Mouse (Mus musculus) small intestine, adult 2 months (tissue): ENCODE data around the gene Hdac11. TPM values are rescaled to one million over a fixed set of nuclear protein-coding genes. Genes with fewer than 3 reads are reported as not detected.
A peak's percentile ranks its signal among the peaks of the same experiment; 100 is the strongest.

Experiments used
- H3K27ac ChIP-seq: fragments of 200-500 bp; 2 replicates; pipeline ENCODE4 v1.5.1; 2012; ENCODE audit warnings: low read depth, low read length, control low read depth, inconsistent platforms; ENCODE audit not compliant: insufficient read depth
- H3K27me3 ChIP-seq: fragments of 200-500 bp; 2 replicates; pipeline ENCODE4 v1.6.1; 2012; ENCODE audit warnings: mild to moderate bottlenecking, moderate library complexity, low read length, inconsistent platforms; ENCODE audit not compliant: control insufficient read depth, insufficient read depth
- H3K36me3 ChIP-seq: fragments of 200-500 bp; 2 replicates; pipeline ENCODE4 v1.6.1; 2012; ENCODE audit warnings: mild to moderate bottlenecking, low read length, control low read depth, inconsistent platforms; ENCODE audit not compliant: control insufficient read depth, insufficient read depth
- H3K4me1 ChIP-seq: fragments of 200-500 bp; 2 replicates; pipeline ENCODE4 v1.6.1; 2012; ENCODE audit warnings: low read length, inconsistent platforms, mixed read lengths; ENCODE audit not compliant: control insufficient read depth, insufficient read depth, insufficient read length
- H3K4me3 ChIP-seq: fragments of 200-500 bp; 2 replicates; pipeline ENCODE4 v1.5.1; 2012; ENCODE audit warnings: low read depth, mild to moderate bottlenecking, control low read depth, inconsistent platforms, low read length, moderate library complexity
- CTCF ChIP-seq: fragments of 200-500 bp; IDR thresholded peaks from 2 replicates; pipeline ENCODE4 v1.5.1; 2012; ENCODE audit warnings: low read depth, mild to moderate bottlenecking, control low read depth, inconsistent platforms, low read length, moderate library complexity, mixed read lengths; ENCODE audit not compliant: insufficient replicate concordance, insufficient read length; ENCODE audit errors: extremely low read depth
- POLR2A ChIP-seq: fragments of 200-500 bp; IDR thresholded peaks from 2 replicates; pipeline ENCODE4 v1.6.1; 2012; ENCODE audit warnings: low read depth, mild to moderate bottlenecking, control low read depth, inconsistent platforms, low read length, moderate library complexity
- WGBS: fragments of 180-500 bp; shearing (Covaris S2); methylation state at CpG from one replicate; pipeline ENCODE4 v1.1.7; 2018; 5-methylcytosine and 5-hydroxymethylcytosine counted together
- polyA plus RNA-seq: library from polyadenylated mRNA; depleted of rRNA; stranded (reverse); fragments of >200 nt; gene quantifications from 2 replicates; pipeline ENCODE4 v1.2.3, GENCODE M21; 2012

Hdac11 gene
- polyA plus RNA-seq, 1 experiment, result 24.0 TPM

GRCm38 (mm10) chr6:91155286-91155685 lies 1.2 kb upstream of the Hdac11 start:
- H3K27ac ChIP-seq, result peak overlapping the region; percentile 69
- H3K4me1 ChIP-seq, result peaks cover 34% of the 10 kb centered on the region
- H3K27me3 ChIP-seq, result no peaks in the 10 kb centered on the region
- 22% methylated on average over 3 of the region's 3 CpGs for WGBS
- peaks cover 5% of the 10 kb centered on the region; the same call in 1 of the 2 replicates for H3K36me3 ChIP-seq
- TF ChIP-seq CTCF, result no peak
- TF ChIP-seq POLR2A, result no peak
- no peak overlapping the region for H3K4me3 ChIP-seq

- H3K4me3 ChIP-seq, result no peak overlapping the region
- H3K27ac ChIP-seq, result peak overlapping the region; percentile 91
- peaks cover 6% of the 10 kb centered on the region; the same call in 1 of the 2 replicates for H3K36me3 ChIP-seq
- TF ChIP-seq CTCF (no peak), POLR2A (no peak)
- no peaks in the 10 kb centered on the region for H3K27me3 ChIP-seq
- peaks cover 36% of the 10 kb centered on the region for H3K4me1 ChIP-seq
- 12% methylated on average over 4 of the region's 4 CpGs for WGBS
Measured at GRCm38 (mm10) chr6:91156062-91156461, 403 bp upstream of the Hdac11 start.

- H3K4me1 ChIP-seq, result peaks cover 36% of the 10 kb centered on the region
- peaks cover 6% of the 10 kb centered on the region; the same call in 1 of the 2 replicates for H3K36me3 ChIP-seq
- peak overlapping the region; percentile 55 for H3K27ac ChIP-seq
- WGBS, result 13% methylated on average over 6 of the region's 6 CpGs
- TF ChIP-seq POLR2A (no peak), CTCF (no peak)
- no peaks in the 10 kb centered on the region for H3K27me3 ChIP-seq
- peak overlapping the region; percentile 76 for H3K4me3 ChIP-seq
Measured at GRCm38 (mm10) chr6:91157237-91157570, 739 bp downstream of the Hdac11 start.

- H3K27ac ChIP-seq, result no peak overlapping the region
- no peaks in the 10 kb centered on the region for H3K27me3 ChIP-seq
- 56% methylated on average over 9 of the region's 9 CpGs for WGBS
- peaks cover 33% of the 10 kb centered on the region for H3K4me1 ChIP-seq
- TF ChIP-seq POLR2A (no peak), CTCF (no peak)
- no peak overlapping the region for H3K4me3 ChIP-seq
- peaks cover 6% of the 10 kb centered on the region; the same call in 1 of the 2 replicates for H3K36me3 ChIP-seq
Measured at GRCm38 (mm10) chr6:91159047-91159446, 2.6 kb downstream of the Hdac11 start.

GRCm38 (mm10) chr6:91160399-91160798 lies 3.9 kb downstream of the Hdac11 start:
- Histone ChIP-seq H3K27me3 (no peaks in the 10 kb centered on the region), H3K4me1 (peaks cover 24% of the 10 kb centered on the region), H3K27ac (no peak overlapping the region), H3K4me3 (no peak overlapping the region), H3K36me3 (peaks cover 6% of the 10 kb centered on the region; the same call in 1 of the 2 replicates)
- 38% methylated on average over 3 of the region's 3 CpGs for WGBS
- TF ChIP-seq CTCF (no peak), POLR2A (no peak)

- H3K27me3 ChIP-seq, result no peaks in the 10 kb centered on the region
- peaks cover 20% of the 10 kb centered on the region for H3K4me1 ChIP-seq
- no peak overlapping the region for H3K4me3 ChIP-seq
- peaks cover 7% of the 10 kb centered on the region; the same call in 1 of the 2 replicates for H3K36me3 ChIP-seq
- WGBS, result 53% methylated on average over 2 of the region's 2 CpGs
- TF ChIP-seq CTCF (no peak), POLR2A (no peak)
- H3K27ac ChIP-seq, result no peak overlapping the region
Measured at GRCm38 (mm10) chr6:91160976-91161375, 4.5 kb downstream of the Hdac11 start.

GRCm38 (mm10) chr6:91161506-91162235 lies 5.2 kb downstream of the Hdac11 start:
- no peak for TF ChIP-seq POLR2A
- TF ChIP-seq CTCF, result no peak
- Histone ChIP-seq H3K4me3 (no peak overlapping the region), H3K4me1 (peaks cover 17% of the 10 kb centered on the region), H3K27ac (no peak overlapping the region), H3K36me3 (peaks cover 13% of the 10 kb centered on the region), H3K27me3 (no peaks in the 10 kb centered on the region)
- WGBS, result 81% methylated on average over 6 of the region's 6 CpGs
